Mouse (Mus musculus) urinary bladder, postnatal 4 days (tissue): Measurements from ENCODE around the gene Arl14ep.

ENCODE experiments used
- DNase-seq, 2 experiments: peaks; one replicate each; pipeline ENCODE4 v3.0.0; 2021 to 2022; ENCODE audit warnings: low spot score in 2 of 2

Gene Arl14ep

GRCm38 (mm10) chr2:106954975-106955374, 19.2 kb downstream of the Arl14ep start:
- DNase-seq = no peak

GRCm38 (mm10) chr2:106942451-106942850, 31.8 kb downstream of the Arl14ep start:
- DNase-seq = no peak

DNA sequence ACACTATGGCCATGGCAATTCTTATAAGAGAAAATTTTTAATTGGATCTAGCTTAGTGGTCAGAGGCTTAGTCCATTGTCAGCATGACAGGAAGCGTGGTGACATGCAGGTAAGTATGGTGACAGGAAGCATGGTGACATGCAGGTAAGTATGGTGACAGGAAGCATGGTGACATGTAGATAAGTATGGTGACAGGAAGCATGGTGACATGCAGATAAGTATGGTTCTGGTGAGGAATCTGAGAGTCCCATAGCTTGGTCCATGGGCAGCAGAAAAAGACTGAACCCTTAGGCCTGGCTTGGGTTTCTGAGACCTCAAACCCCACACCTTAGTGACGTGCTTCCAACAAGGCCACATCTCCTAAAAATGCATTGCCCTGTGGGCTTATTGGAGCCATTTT, 38.5 kb downstream of the Arl14ep start:
- DNase-seq = no peak

DNA sequence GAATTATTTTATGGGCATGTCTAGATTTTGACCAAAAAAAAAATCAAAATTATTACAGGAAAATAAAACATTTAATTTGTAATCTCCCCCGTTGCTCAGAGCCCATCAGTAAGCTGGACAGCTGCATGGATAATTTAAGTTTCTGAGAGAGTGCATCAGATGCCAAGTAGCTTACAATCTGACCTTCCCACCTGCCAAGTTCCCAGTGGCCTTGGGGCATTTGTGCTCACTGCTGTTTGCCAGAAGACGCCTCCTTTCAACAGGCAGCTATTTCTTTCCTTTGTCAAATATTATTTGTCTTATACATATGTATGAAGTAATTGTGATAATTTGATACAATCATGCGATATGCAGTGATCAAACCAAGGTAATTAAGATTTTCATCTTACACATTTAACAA, 44.3 kb downstream of the Arl14ep start:
- no peak for DNase-seq
